Mouse (Mus musculus) forebrain, embryonic 11.5 days (tissue): Measurements from ENCODE around the gene H3f3a. TPM values are rescaled to one million over a fixed set of nuclear protein-coding genes. Genes with fewer than 3 reads are reported as not detected.

Experiments used
- ATAC-seq: fragments of 200-750 bp; cut with Nextera tagmentation; replicated peaks from 2 replicates; pipeline ENCODE4 v1.8.0; 2017; ENCODE audit warnings: moderate TSS enrichment; ENCODE audit not compliant: low FRiP score
- DNase-seq: peaks from one replicate; pipeline ENCODE4 v3.0.0-alpha.2; 2017; ENCODE audit warnings: low spot score
- H3K27ac ChIP-seq: fragments of 300-500 bp; sonication (generic); 2 replicates; pipeline ENCODE4 v1.5.1; 2014; ENCODE audit warnings: low read depth, low read length
- H3K27me3 ChIP-seq: fragments of 300-500 bp; sonication (generic); 2 replicates; pipeline ENCODE4 v1.6.1; 2014; ENCODE audit warnings: mild to moderate bottlenecking, low read length, mixed read lengths; ENCODE audit not compliant: control insufficient read depth, insufficient read depth
- H3K36me3 ChIP-seq: fragments of 300-500 bp; sonication (generic); 2 replicates; pipeline ENCODE4 v1.6.1; 2014; ENCODE audit warnings: mild to moderate bottlenecking, low read length, moderate library complexity, mixed read lengths; ENCODE audit not compliant: control insufficient read depth, insufficient read depth
- H3K4me1 ChIP-seq: fragments of 300-500 bp; sonication (generic); replicated peaks from 2 replicates; pipeline ENCODE4 v1.6.1; 2014; ENCODE audit warnings: low read length, mixed read lengths; ENCODE audit not compliant: control insufficient read depth, insufficient read depth
- H3K4me2 ChIP-seq: fragments of 300-500 bp; sonication (generic); 2 replicates; pipeline ENCODE4 v1.6.1; 2014; ENCODE audit warnings: low read depth, mild to moderate bottlenecking, low read length, moderate library complexity, mixed read lengths; ENCODE audit not compliant: severe bottlenecking
- H3K4me3 ChIP-seq: fragments of 300-500 bp; sonication (generic); 2 replicates; pipeline ENCODE4 v1.5.1; 2014; ENCODE audit warnings: low read depth, low read length
- H3K9ac ChIP-seq: fragments of 300-500 bp; sonication (generic); 2 replicates; pipeline ENCODE4 v1.6.1; 2014; ENCODE audit warnings: low read length
- H3K9me3 ChIP-seq: fragments of 300-500 bp; sonication (generic); 2 replicates; pipeline ENCODE4 v1.6.1; 2016; ENCODE audit warnings: low read length, mixed read lengths; ENCODE audit not compliant: control insufficient read depth
- WGBS: fragments of 180-500 bp; shearing (Covaris S2); extraction: QIAGEN DNeasy Blood & Tissue Kit; methylation state at CpG from one replicate; pipeline ENCODE4 v1.1.7; 2014; 5-methylcytosine and 5-hydroxymethylcytosine counted together
- polyA plus RNA-seq: library from polyadenylated mRNA; unstranded; fragments of >200 nt; fragmentation: Nextera tagmentation; extraction: Ambion mirVana; gene quantifications from 2 replicates; pipeline ENCODE4 v1.2.1, GENCODE M21; 2014

The H3f3a gene
- polyA plus RNA-seq, 1 experiment from 2014 or later = 3,206 TPM

GRCm38 (mm10) chr1:180829775-180830174 is 16.0 kb upstream of the H3f3a start:
- DNase-seq (no peak), ATAC-seq (no peak)
- Histone ChIP-seq H3K9ac (no peak overlapping the region), H3K36me3 (no peaks in the 10 kb centered on the region), H3K9me3 (no peaks in the 10 kb centered on the region), H3K4me3 (no peak overlapping the region), H3K27ac (no peak overlapping the region), H3K27me3 (no peaks in the 10 kb centered on the region), H3K4me1 (no peaks in the 10 kb centered on the region), H3K4me2 (no peak overlapping the region)
- 83% methylated on average over 11 of the region's 11 CpGs for WGBS

- Histone ChIP-seq H3K4me3 (no peak overlapping the region), H3K27me3 (no peaks in the 10 kb centered on the region), H3K9ac (no peak overlapping the region), H3K4me1 (no peaks in the 10 kb centered on the region), H3K4me2 (no peak overlapping the region), H3K27ac (no peak overlapping the region), H3K9me3 (no peaks in the 10 kb centered on the region), H3K36me3 (no peaks in the 10 kb centered on the region)
- DNase-seq (no peak), ATAC-seq (no peak)
- WGBS = 90% methylated on average over 4 of the region's 4 CpGs
Observed at GRCm38 (mm10) chr1:180826634-180827033, 12.9 kb upstream of the H3f3a start.

GRCm38 (mm10) chr1:180824721-180825120 is 11.0 kb upstream of the H3f3a start:
- no peak overlapping the region for H3K4me2 ChIP-seq
- 87% methylated on average over 3 of the region's 3 CpGs for WGBS
- DNase-seq (no peak), ATAC-seq (no peak)
- no peaks in the 10 kb centered on the region for H3K36me3 ChIP-seq
- H3K4me3 ChIP-seq = no peak overlapping the region
- no peaks in the 10 kb centered on the region for H3K27me3 ChIP-seq
- no peaks in the 10 kb centered on the region for H3K9me3 ChIP-seq
- no peak overlapping the region for H3K27ac ChIP-seq
- no peaks in the 10 kb centered on the region for H3K4me1 ChIP-seq
- no peak overlapping the region for H3K9ac ChIP-seq

DNA sequence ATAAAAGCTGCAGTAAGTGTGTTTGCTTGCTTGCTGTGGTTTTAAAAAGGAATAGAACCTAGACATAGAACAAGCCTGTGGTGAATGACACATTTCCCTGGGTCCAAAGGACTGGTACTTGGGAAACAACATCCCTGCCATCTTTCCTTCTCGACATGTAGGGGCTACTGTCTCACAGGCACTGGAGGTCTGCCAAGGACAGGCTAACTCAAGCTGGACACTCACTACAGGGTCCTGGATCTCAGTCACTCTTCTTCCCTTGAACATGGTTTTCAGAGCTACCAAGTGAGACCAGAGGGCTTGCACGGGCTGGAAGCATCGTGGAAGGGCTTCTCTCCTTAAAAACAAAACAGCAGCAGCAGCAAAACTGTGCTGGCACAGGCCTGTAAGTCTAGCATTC is 10.0 kb upstream of the H3f3a start:
- 88% methylated on average over 3 of the region's 3 CpGs for WGBS
- Histone ChIP-seq H3K9ac (no peak overlapping the region), H3K27ac (no peak overlapping the region), H3K4me2 (no peak overlapping the region), H3K4me1 (no peaks in the 10 kb centered on the region), H3K4me3 (no peak overlapping the region), H3K27me3 (no peaks in the 10 kb centered on the region), H3K9me3 (no peaks in the 10 kb centered on the region), H3K36me3 (no peaks in the 10 kb centered on the region)
- DNase-seq (no peak), ATAC-seq (no peak)

DNA sequence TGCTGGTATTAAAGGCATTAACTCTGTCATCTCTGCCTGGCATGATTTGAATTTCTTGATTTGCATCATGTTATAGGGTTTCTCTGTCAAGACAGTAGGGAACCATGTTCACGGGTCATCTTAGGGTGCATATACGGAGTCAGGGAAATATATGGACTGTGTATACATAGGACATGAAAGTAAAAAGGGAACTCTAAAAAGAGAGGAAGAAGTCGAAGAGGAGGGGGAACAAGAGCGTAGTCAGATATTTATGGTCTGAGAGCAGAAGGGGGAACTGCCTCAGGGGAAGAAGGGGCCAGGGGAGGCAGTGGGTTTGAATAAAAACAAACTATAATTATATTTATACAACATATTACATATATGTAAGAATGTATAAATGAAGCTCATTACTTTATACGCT is 8.5 kb upstream of the H3f3a start:
- Histone ChIP-seq H3K36me3 (no peaks in the 10 kb centered on the region), H3K9ac (no peak overlapping the region), H3K27me3 (no peaks in the 10 kb centered on the region), H3K27ac (no peak overlapping the region), H3K9me3 (no peaks in the 10 kb centered on the region), H3K4me2 (no peak overlapping the region), H3K4me1 (no peaks in the 10 kb centered on the region), H3K4me3 (no peak overlapping the region)
- no peak for DNase-seq
- no peak for ATAC-seq
- WGBS = 93% methylated on average over 5 of the region's 5 CpGs

GRCm38 (mm10) chr1:180821101-180821500 is 7.4 kb upstream of the H3f3a start:
- DNase-seq (no peak), ATAC-seq (no peak)
- Histone ChIP-seq H3K27me3 (no peaks in the 10 kb centered on the region), H3K27ac (no peak overlapping the region), H3K9ac (no peak overlapping the region), H3K4me1 (no peaks in the 10 kb centered on the region), H3K36me3 (no peaks in the 10 kb centered on the region), H3K4me2 (no peak overlapping the region), H3K9me3 (no peaks in the 10 kb centered on the region), H3K4me3 (no peak overlapping the region)
- 92% methylated on average over 6 of the region's 6 CpGs for WGBS

- peaks cover 3% of the 10 kb centered on the region; the same call in 1 of the 2 replicates for H3K4me1 ChIP-seq
- no peak overlapping the region; the same call in 1 of the 2 replicates for H3K9ac ChIP-seq
- H3K36me3 ChIP-seq = no peaks in the 10 kb centered on the region
- WGBS = 74% methylated on average over 2 of the region's 2 CpGs
- DNase-seq (no peak), ATAC-seq (no peak)
- H3K4me3 ChIP-seq = no peak overlapping the region
- no peaks in the 10 kb centered on the region for H3K9me3 ChIP-seq
- no peaks in the 10 kb centered on the region for H3K27me3 ChIP-seq
- H3K27ac ChIP-seq = no peak overlapping the region
- H3K4me2 ChIP-seq = no peak overlapping the region
Observed at GRCm38 (mm10) chr1:180818000-180818399, 4.3 kb upstream of the H3f3a start.

GRCm38 (mm10) chr1:180815371-180816024 is 1.8 kb upstream of the H3f3a start:
- H3K36me3 ChIP-seq = no peaks in the 10 kb centered on the region; the same call in 1 of the 2 replicates
- no peaks in the 10 kb centered on the region for H3K9me3 ChIP-seq
- H3K4me3 ChIP-seq = no peak overlapping the region
- H3K4me2 ChIP-seq = no peak overlapping the region
- peaks cover 3% of the 10 kb centered on the region; the same call in 1 of the 2 replicates for H3K4me1 ChIP-seq
- no peak for DNase-seq
- WGBS = 39% methylated on average over 12 of the region's 12 CpGs
- H3K9ac ChIP-seq = no peak overlapping the region
- no peaks in the 10 kb centered on the region for H3K27me3 ChIP-seq
- no peak for ATAC-seq
- no peak overlapping the region for H3K27ac ChIP-seq

DNA sequence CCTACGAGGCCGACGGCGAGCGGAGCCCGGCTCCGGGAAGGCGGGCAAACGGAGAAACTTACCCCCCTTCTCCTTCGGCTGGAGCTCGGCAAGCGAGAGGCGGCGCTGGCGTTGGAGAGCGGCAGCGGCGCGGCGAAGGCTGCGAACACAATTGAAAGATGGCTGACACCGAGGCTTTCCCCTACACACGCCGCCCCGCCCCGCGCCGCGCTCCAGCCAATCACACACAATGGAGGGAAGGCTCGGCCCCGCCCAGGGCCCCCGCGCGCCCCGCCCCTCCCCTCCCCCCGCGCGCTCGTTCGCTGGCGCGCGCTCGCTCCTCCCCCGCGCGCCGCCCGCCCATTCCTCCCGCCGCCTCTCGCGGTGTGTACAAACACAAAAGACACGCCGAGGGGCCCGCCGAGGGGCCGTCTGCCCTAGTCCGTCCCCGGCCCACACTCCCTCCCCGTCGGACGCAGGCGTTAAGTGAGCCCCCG is 296 bp downstream of the H3f3a start:
- Histone ChIP-seq H3K4me2 (peak overlapping the region; percentile 56), H3K4me1 (peaks cover 3% of the 10 kb centered on the region; the same call in 1 of the 2 replicates), H3K9me3 (no peaks in the 10 kb centered on the region), H3K27me3 (no peaks in the 10 kb centered on the region), H3K4me3 (peak overlapping the region; percentile 97), H3K36me3 (peaks cover 8% of the 10 kb centered on the region; the same call in 1 of the 2 replicates), H3K27ac (peak overlapping the region; percentile 98), H3K9ac (peak overlapping the region; percentile 100)
- ATAC-seq (peak; percentile 96), DNase-seq (peak; percentile 99)
- 0% methylated on average over 29 of the region's 65 CpGs for WGBS
